Mouse (Mus musculus) MEL (cell line): ENCODE data around the gene Ntn5. TPM values are rescaled to one million over a fixed set of nuclear protein-coding genes. Genes with fewer than 3 reads are reported as not detected.
A peak's percentile ranks its signal among the peaks of the same experiment; 100 is the strongest.

Experiments
- DNase-seq: peaks from one replicate; pipeline ENCODE4 v3.0.0; 2011; ENCODE audit warnings: low read depth, low spot score
- H3K27ac ChIP-seq: 2 replicates; pipeline ENCODE4 v1.5.1; 2012; ENCODE audit warnings: low read depth, mild to moderate bottlenecking, control low read depth, low read length, moderate library complexity; ENCODE audit not compliant: control insufficient read depth
- H3K27me3 ChIP-seq, 2 experiments: fragments of 150-350 bp in 1 of 2; sonication (generic) in 1 of 2; 2 replicates each; pipeline ENCODE4 v1.6.1; 2012; ENCODE audit warnings: low read length in 2 of 2, mild to moderate bottlenecking in 2 of 2, improper control_type of control experiment in 1 of 2, moderate library complexity in 1 of 2; ENCODE audit not compliant: insufficient read depth in 2 of 2, control insufficient read depth in 1 of 2
- H3K36me3 ChIP-seq, 2 experiments: 2 replicates each; pipeline ENCODE4 v1.6.1; 2012 to 2014; ENCODE audit warnings: low read length in 2 of 2, improper control_type of control experiment in 1 of 2, inconsistent platforms in 1 of 2, mild to moderate bottlenecking in 1 of 2; ENCODE audit not compliant: insufficient read depth in 2 of 2, control insufficient read depth in 1 of 2
- H3K4me1 ChIP-seq, 2 experiments: fragments of 150-350 bp in 1 of 2; sonication (generic) in 1 of 2; 2 replicates each; pipeline ENCODE4 v1.6.1; 2012; ENCODE audit warnings: low read length in 2 of 2, improper control_type of control experiment in 1 of 2, mild to moderate bottlenecking in 1 of 2; ENCODE audit not compliant: insufficient read depth in 2 of 2, control insufficient read depth in 1 of 2
- H3K4me3 ChIP-seq, 2 experiments: fragments of 150-350 bp in 1 of 2; sonication (generic) in 1 of 2; 2 replicates each; pipeline ENCODE4 v1.5.1; 2012; ENCODE audit warnings: low read depth in 2 of 2, low read length in 2 of 2, mild to moderate bottlenecking in 2 of 2, moderate library complexity in 2 of 2, control low read depth in 1 of 2, improper control_type of control experiment in 1 of 2; ENCODE audit not compliant: control insufficient read depth in 1 of 2, insufficient read depth in 1 of 2
- H3K79me2 ChIP-seq: 2 replicates; pipeline ENCODE4 v1.6.1; 2012; ENCODE audit warnings: mild to moderate bottlenecking, low read length, moderate library complexity; ENCODE audit not compliant: control insufficient read depth, poor library complexity, insufficient read depth
- H3K9ac ChIP-seq: 2 replicates; pipeline ENCODE4 v1.6.1; 2012; ENCODE audit warnings: low read depth, mild to moderate bottlenecking, control low read depth, low read length, moderate library complexity; ENCODE audit not compliant: control insufficient read depth, poor library complexity, severe bottlenecking
- H3K9me3 ChIP-seq: fragments of 150-350 bp; sonication (generic); replicated peaks from 2 replicates; pipeline ENCODE4 v1.6.1; 2012; ENCODE audit warnings: mild to moderate bottlenecking, low read length, improper control_type of control experiment, moderate library complexity; ENCODE audit not compliant: insufficient read depth
- BHLHE40 ChIP-seq: IDR thresholded peaks from 2 replicates; pipeline ENCODE4 v1.6.1; 2012; ENCODE audit warnings: low read depth, mild to moderate bottlenecking, inconsistent platforms, low read length, improper control_type of control experiment, borderline replicate concordance
- CHD2 ChIP-seq: IDR thresholded peaks from 2 replicates; pipeline ENCODE4 v1.6.1; 2011; ENCODE audit warnings: low read length, improper control_type of control experiment
- CTCF ChIP-seq, 3 experiments: IDR thresholded peaks in 2 of 3; conservative IDR thresholded peaks in 1 of 3; 2 replicates each; pipeline ENCODE4 v1.5.1; 2011 to 2012; ENCODE audit warnings: low read length in 3 of 3, low read depth in 2 of 3, mild to moderate bottlenecking in 2 of 3, improper control_type of control experiment in 1 of 3, inconsistent platforms in 1 of 3, mixed read lengths in 1 of 3, moderate library complexity in 1 of 3; ENCODE audit not compliant: control insufficient read depth in 1 of 3, insufficient read depth in 1 of 3, poor library complexity in 1 of 3, severe bottlenecking in 1 of 3
- EP300 ChIP-seq, 2 experiments: IDR thresholded peaks; 2 replicates each; pipeline ENCODE4 v1.6.1; 2011; ENCODE audit warnings: improper control_type of control experiment in 2 of 2, low read length in 2 of 2, low read depth in 1 of 2, mild to moderate bottlenecking in 1 of 2
- ETS1 ChIP-seq: IDR thresholded peaks from 2 replicates; pipeline ENCODE4 v1.6.1; 2012; ENCODE audit warnings: low read depth, mild to moderate bottlenecking, inconsistent platforms, low read length, improper control_type of control experiment, moderate library complexity
- HCFC1 ChIP-seq: IDR thresholded peaks from 2 replicates; pipeline ENCODE4 v1.6.1; 2012; ENCODE audit warnings: low read depth, mild to moderate bottlenecking, inconsistent platforms, low read length, improper control_type of control experiment, moderate library complexity
- KAT2A ChIP-seq: conservative IDR thresholded peaks from 2 replicates; pipeline ENCODE4 v1.6.1; 2012; ENCODE audit warnings: low read depth, low read length, improper control_type of control experiment, inconsistent platforms
- MAFK ChIP-seq: IDR thresholded peaks from 2 replicates; pipeline ENCODE4 v1.6.1; 2011; ENCODE audit warnings: low read depth, mild to moderate bottlenecking, low read length, improper control_type of control experiment, borderline replicate concordance
- MEF2A ChIP-seq: IDR thresholded peaks from 2 replicates; pipeline ENCODE4 v1.6.1; 2014; ENCODE audit warnings: low read depth, mild to moderate bottlenecking, inconsistent platforms, low read length, improper control_type of control experiment; ENCODE audit not compliant: poor library complexity, insufficient replicate concordance, severe bottlenecking; ENCODE audit errors: extremely low read depth
- MYC ChIP-seq: IDR thresholded peaks from 2 replicates; pipeline ENCODE4 v1.6.1; 2011; ENCODE audit warnings: low read depth, mild to moderate bottlenecking, low read length, improper control_type of control experiment, moderate library complexity
- NELFE ChIP-seq: IDR thresholded peaks from 2 replicates; pipeline ENCODE4 v1.6.1; 2011; ENCODE audit warnings: low read depth, low read length, improper control_type of control experiment
- NRF1 ChIP-seq: IDR thresholded peaks from 2 replicates; pipeline ENCODE4 v1.6.1; 2014; ENCODE audit warnings: low read depth, mild to moderate bottlenecking, inconsistent platforms, low read length, improper control_type of control experiment, moderate library complexity; ENCODE audit not compliant: poor library complexity, insufficient read depth, severe bottlenecking
- POLR2A ChIP-seq, 2 experiments: IDR thresholded peaks; 2 replicates each; pipeline ENCODE4 v1.6.1; 2011 to 2012; ENCODE audit warnings: low read length in 2 of 2, mild to moderate bottlenecking in 2 of 2, control low read depth in 1 of 2, improper control_type of control experiment in 1 of 2, low read depth in 1 of 2, moderate library complexity in 1 of 2; ENCODE audit not compliant: control insufficient read depth in 1 of 2, insufficient read depth in 1 of 2, poor library complexity in 1 of 2
- POLR2AphosphoS2 ChIP-seq: IDR thresholded peaks from 2 replicates; pipeline ENCODE4 v1.6.1; 2011; ENCODE audit warnings: low read length, improper control_type of control experiment
- RAD21 ChIP-seq: IDR thresholded peaks from 2 replicates; pipeline ENCODE4 v1.6.1; 2011; ENCODE audit warnings: mild to moderate bottlenecking, low read depth, low read length, improper control_type of control experiment
- RCOR1 ChIP-seq: IDR thresholded peaks from 2 replicates; pipeline ENCODE4 v1.6.1; 2012; ENCODE audit warnings: low read depth, mild to moderate bottlenecking, inconsistent platforms, low read length, improper control_type of control experiment
- SMC3 ChIP-seq: IDR thresholded peaks from 2 replicates; pipeline ENCODE4 v1.6.1; 2011; ENCODE audit warnings: low read depth, low read length, improper control_type of control experiment
- UBTF ChIP-seq: IDR thresholded peaks from 2 replicates; pipeline ENCODE4 v1.6.1; 2012; ENCODE audit warnings: low read depth, mild to moderate bottlenecking, inconsistent platforms, low read length, improper control_type of control experiment, moderate library complexity, borderline replicate concordance; ENCODE audit not compliant: insufficient read depth
- USF1 ChIP-seq: IDR thresholded peaks from 2 replicates; pipeline ENCODE4 v1.6.1; 2014; ENCODE audit warnings: low read depth, mild to moderate bottlenecking, inconsistent platforms, low read length, improper control_type of control experiment, moderate library complexity
- USF2 ChIP-seq, 2 experiments: IDR thresholded peaks; 2 replicates each; pipeline ENCODE4 v1.6.1; 2011 to 2012; ENCODE audit warnings: improper control_type of control experiment in 2 of 2, low read length in 2 of 2, borderline replicate concordance in 1 of 2, inconsistent platforms in 1 of 2, low read depth in 1 of 2, mild to moderate bottlenecking in 1 of 2; ENCODE audit not compliant: insufficient read depth in 1 of 2
- ZC3H11A ChIP-seq: IDR thresholded peaks from 2 replicates; pipeline ENCODE4 v1.6.1; 2012; ENCODE audit warnings: low read depth, mild to moderate bottlenecking, inconsistent platforms, low read length, improper control_type of control experiment
- ZKSCAN1 ChIP-seq: IDR thresholded peaks from 2 replicates; pipeline ENCODE4 v1.6.1; 2012; ENCODE audit warnings: low read depth, mild to moderate bottlenecking, inconsistent platforms, low read length, improper control_type of control experiment, moderate library complexity
- polyA plus RNA-seq, 2 experiments: library from polyadenylated mRNA; stranded (reverse) in 1 of 2; unstranded in 1 of 2; fragments of >175 nt in 1 of 2; fragments of >200 nt in 1 of 2; gene quantifications; 2 replicates each; pipeline versions ENCODE4 v1.2.1 to v1.2.4; 2012; ENCODE audit warnings: low replicate concordance in 2 of 2, low read depth in 1 of 2; ENCODE audit not compliant: insufficient read length in 2 of 2, insufficient read depth in 1 of 2, missing spikeins in 1 of 2
- total RNA-seq: library from RNA; depleted of rRNA; stranded (reverse); fragments of 300-350 nt; gene quantifications from 2 replicates; pipeline ENCODE4 v1.2.3, GENCODE M21; 2012

Gene Ntn5
- total and polyA plus RNA-seq, 3 experiments, result 0.13 TPM; not detected in 2

- peak overlapping the region; percentile 8; the same call in 1 of the 2 replicates for H3K9ac ChIP-seq
- H3K9me3 ChIP-seq, result no peaks in the 10 kb centered on the region
- no peak overlapping the region for H3K27ac ChIP-seq
- DNase-seq, result peak; percentile 64
- no peaks in the 10 kb centered on the region for H3K79me2 ChIP-seq
- H3K4me1 ChIP-seq, result peaks cover 0 to 16% of the 10 kb centered on the region in 2 experiments; a peak in 2 of 4 replicates
- peak overlapping the region in 1 of 2 experiments; percentile 5; a peak in 1 of 4 replicates for H3K4me3 ChIP-seq
- no peaks in the 10 kb centered on the region for H3K27me3 ChIP-seq
- H3K36me3 ChIP-seq, result peaks cover 0 to 8% of the 10 kb centered on the region in 2 experiments; a peak in 1 of 4 replicates
- TF ChIP-seq USF1, result peak; percentile 52
- no peak for TF ChIP-seq ZKSCAN1
- TF ChIP-seq, all 39 proteins: peak for 1
Measured at GRCm38 (mm10) chr7:45741308-45741707, 57.5 kb downstream of the Ntn5 start.

GRCm38 (mm10) chr7:45741777-45742176 is 58.0 kb downstream of the Ntn5 start:
- H3K4me3 ChIP-seq, result peak overlapping the region in 1 of 2 experiments; percentile 5; a peak in 1 of 4 replicates
- peaks cover 0 to 16% of the 10 kb centered on the region in 2 experiments; a peak in 2 of 4 replicates for H3K4me1 ChIP-seq
- no peak overlapping the region for H3K27ac ChIP-seq
- peaks cover 0 to 8% of the 10 kb centered on the region in 2 experiments; a peak in 1 of 4 replicates for H3K36me3 ChIP-seq
- TF ChIP-seq ZC3H11A (no peak), POLR2AphosphoS2 (no peak), CTCF (IDR thresholded peaks at IDR 0.05 in 2 of 3, conservative IDR thresholded peaks at IDR 0.05 in 1 of 3; ENCODE audit: control insufficient read depth in 1 of 3, insufficient read depth in 1 of 3, low read depth in 2 of 3, low read length in 3 of 3, poor library complexity in 1 of 3, severe bottlenecking in 1 of 3) (no peak), USF2 (IDR thresholded peaks at IDR 0.05; ENCODE audit: borderline replicate concordance in 1 of 2, insufficient read depth in 1 of 2, low read depth in 1 of 2, low read length in 2 of 2) (no peak), CHD2 (no peak), RCOR1 (no peak), SMC3 (no peak)
- DNase-seq, result no peak
- H3K9ac ChIP-seq, result no peak overlapping the region; the same call in 1 of the 2 replicates
- H3K9me3 ChIP-seq, result no peaks in the 10 kb centered on the region
- no peaks in the 10 kb centered on the region for H3K27me3 ChIP-seq
- no peaks in the 10 kb centered on the region for H3K79me2 ChIP-seq

- no peaks in the 10 kb centered on the region for H3K9me3 ChIP-seq
- H3K9ac ChIP-seq, result no peak overlapping the region
- peaks cover 0 to 8% of the 10 kb centered on the region in 2 experiments; a peak in 1 of 4 replicates for H3K36me3 ChIP-seq
- H3K79me2 ChIP-seq, result no peaks in the 10 kb centered on the region
- H3K27me3 ChIP-seq, result no peaks in the 10 kb centered on the region
- H3K4me1 ChIP-seq, result peaks cover 0 to 16% of the 10 kb centered on the region in 2 experiments; a peak in 2 of 4 replicates
- H3K27ac ChIP-seq, result no peak overlapping the region
- DNase-seq, result peak; percentile 47
- peak overlapping the region in 1 of 2 experiments; percentile 5; a peak in 1 of 4 replicates for H3K4me3 ChIP-seq
- TF ChIP-seq CTCF (IDR thresholded peaks at IDR 0.05 in 2 of 3, conservative IDR thresholded peaks at IDR 0.05 in 1 of 3; ENCODE audit: control insufficient read depth in 1 of 3, insufficient read depth in 1 of 3, low read depth in 2 of 3, low read length in 3 of 3, poor library complexity in 1 of 3, severe bottlenecking in 1 of 3), result peak; percentile 6 to 41 (median 35); a peak in 3 of 6 replicates
- peak; percentile 23; the same call in 1 of the 2 replicates for TF ChIP-seq ZC3H11A
- no peak for TF ChIP-seq NRF1
- TF ChIP-seq RAD21, result peak; percentile 2; the same call in 1 of the 2 replicates
- TF ChIP-seq USF2 (IDR thresholded peaks at IDR 0.05; ENCODE audit: borderline replicate concordance in 1 of 2, insufficient read depth in 1 of 2, low read depth in 1 of 2, low read length in 2 of 2), result no peak
- 0 out of 2 replicates have a peak, but pooled peaks have one; percentile 14 for TF ChIP-seq MYC
- no peak for TF ChIP-seq MAFK
- no peak for TF ChIP-seq POLR2A (IDR thresholded peaks at IDR 0.05; ENCODE audit: control insufficient read depth in 1 of 2, insufficient read depth in 1 of 2, low read depth in 1 of 2, low read length in 2 of 2, poor library complexity in 1 of 2)
- no peak for TF ChIP-seq BHLHE40
- no peak for TF ChIP-seq NELFE
- peak; percentile 15; the same call in 1 of the 2 replicates for TF ChIP-seq ETS1
- no peak for TF ChIP-seq MEF2A
- TF ChIP-seq HCFC1, result no peak
- TF ChIP-seq SMC3, result peak; percentile 31
- TF ChIP-seq KAT2A, result no peak
- TF ChIP-seq EP300 (IDR thresholded peaks at IDR 0.05; ENCODE audit: low read depth in 1 of 2, low read length in 2 of 2), result no peak
- TF ChIP-seq UBTF, result no peak
Measured at GRCm38 (mm10) chr7:45742338-45742737, 58.5 kb downstream of the Ntn5 start.
